Mouse (Mus musculus) stomach, postnatal 0 days (tissue): Measurements from ENCODE around the gene Mrgprg. TPM values are rescaled to one million over a fixed set of nuclear protein-coding genes. Genes with fewer than 3 reads are reported as not detected.

Experiments used
- ATAC-seq: fragments of 200-750 bp; cut with Nextera tagmentation; 2 replicates; pipeline ENCODE4 v1.8.0; 2017; ENCODE audit not compliant: low FRiP score, low TSS enrichment
- DNase-seq: peaks from one replicate; pipeline ENCODE4 v3.0.0-alpha.2; 2016; ENCODE audit warnings: low spot score
- H3K27ac ChIP-seq: fragments of 300-500 bp; sonication (generic); replicated peaks from 2 replicates; pipeline ENCODE4 v1.5.1; 2014; ENCODE audit warnings: mild to moderate bottlenecking, control low read depth
- H3K27me3 ChIP-seq: fragments of 300-500 bp; sonication (generic); 2 replicates; pipeline ENCODE4 v1.6.1; 2014; ENCODE audit warnings: low read length; ENCODE audit not compliant: control insufficient read depth, insufficient read depth
- H3K36me3 ChIP-seq: fragments of 300-500 bp; sonication (generic); 2 replicates; pipeline ENCODE4 v1.6.1; 2014; ENCODE audit warnings: low read length, mixed read lengths; ENCODE audit not compliant: control insufficient read depth, insufficient read depth
- H3K4me1 ChIP-seq: fragments of 300-500 bp; sonication (generic); replicated peaks from 2 replicates; pipeline ENCODE4 v1.6.1; 2014; ENCODE audit warnings: antibody characterized with exemption; ENCODE audit not compliant: control insufficient read depth, insufficient read depth
- H3K4me2 ChIP-seq: fragments of 300-500 bp; sonication (generic); replicated peaks from 2 replicates; pipeline ENCODE4 v1.6.1; 2014; ENCODE audit warnings: low read depth, mild to moderate bottlenecking, control low read depth, moderate library complexity
- H3K4me3 ChIP-seq: fragments of 300-500 bp; sonication (generic); 2 replicates; pipeline ENCODE4 v1.5.1; 2014; ENCODE audit warnings: low read depth, low read length, control low read depth
- H3K9ac ChIP-seq: fragments of 300-500 bp; sonication (generic); 2 replicates; pipeline ENCODE4 v1.6.1; 2014; ENCODE audit warnings: mild to moderate bottlenecking, low read length, control low read depth, mixed read lengths
- H3K9me3 ChIP-seq: fragments of 300-500 bp; sonication (generic); 2 replicates; pipeline ENCODE4 v1.6.1; 2016; ENCODE audit warnings: low read length; ENCODE audit not compliant: control insufficient read depth
- CTCF ChIP-seq: IDR thresholded peaks from 2 replicates; pipeline ENCODE4 v1.5.1; 2016; ENCODE audit warnings: antibody characterized with exemption, low read depth, mild to moderate bottlenecking, moderate library complexity
- EP300 ChIP-seq: optimal IDR thresholded peaks from 2 replicates; pipeline ENCODE3; 2016; ENCODE audit warnings: antibody characterized with exemption
- WGBS: fragments of 180-500 bp; shearing (Covaris S2); extraction: QIAGEN DNeasy Blood & Tissue Kit; methylation state at CpG from one replicate; pipeline ENCODE4 v1.1.7; 2014; 5-methylcytosine and 5-hydroxymethylcytosine counted together
- microRNA-seq: library from miRNA; unstranded; fragments of <30 nt; microRNA quantifications from one replicate; pipeline ENCODE4, GENCODE M21; 2016
- polyA plus RNA-seq: library from polyadenylated mRNA; unstranded; fragments of >200 nt; fragmentation: Nextera tagmentation; extraction: Ambion mirVana; gene quantifications from 2 replicates; pipeline ENCODE4 v1.2.1, GENCODE M21; 2015

Mrgprg gene
- polyA plus RNA-seq, 1 experiment from 2014 or later, result not detected

DNA sequence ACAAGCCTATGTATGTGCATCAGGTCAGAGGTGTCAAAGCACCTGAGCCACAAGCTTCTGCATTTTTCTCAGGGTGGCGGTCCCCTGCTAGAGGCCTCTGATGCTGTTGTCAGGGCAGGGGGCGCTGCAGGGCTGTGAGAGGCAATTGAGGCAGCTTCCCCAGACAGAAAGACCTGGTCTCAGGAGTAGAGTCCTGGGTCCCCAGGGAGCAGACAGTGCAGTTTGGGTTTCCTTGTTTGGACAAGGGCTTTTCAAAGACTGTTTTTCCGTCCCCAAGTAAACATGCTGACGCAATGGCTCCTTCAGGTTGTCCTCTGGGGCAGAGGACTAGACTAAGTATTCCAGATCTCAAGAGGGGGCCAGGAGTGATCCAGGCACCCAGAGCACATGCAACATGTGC lies 40.4 kb downstream of the Mrgprg start:
- 73% methylated on average over 4 of the region's 4 CpGs for WGBS
- DNase-seq (peak; percentile 55), ATAC-seq (no peak)
- H3K36me3 ChIP-seq, result no peaks in the 10 kb centered on the region; the same call in 1 of the 2 replicates
- 0 out of 2 replicates have a peak, but pooled peaks cover 2% of the 10 kb centered on the region for H3K4me1 ChIP-seq
- TF ChIP-seq EP300, result no peak
- TF ChIP-seq CTCF, result peak; percentile 55
- H3K4me2 ChIP-seq, result no peak overlapping the region
- no peak overlapping the region; the same call in 1 of the 2 replicates for H3K27ac ChIP-seq
- H3K9ac ChIP-seq, result no peak overlapping the region
- no peaks in the 10 kb centered on the region for H3K27me3 ChIP-seq
- no peak overlapping the region for H3K4me3 ChIP-seq
- no peaks in the 10 kb centered on the region for H3K9me3 ChIP-seq

DNA sequence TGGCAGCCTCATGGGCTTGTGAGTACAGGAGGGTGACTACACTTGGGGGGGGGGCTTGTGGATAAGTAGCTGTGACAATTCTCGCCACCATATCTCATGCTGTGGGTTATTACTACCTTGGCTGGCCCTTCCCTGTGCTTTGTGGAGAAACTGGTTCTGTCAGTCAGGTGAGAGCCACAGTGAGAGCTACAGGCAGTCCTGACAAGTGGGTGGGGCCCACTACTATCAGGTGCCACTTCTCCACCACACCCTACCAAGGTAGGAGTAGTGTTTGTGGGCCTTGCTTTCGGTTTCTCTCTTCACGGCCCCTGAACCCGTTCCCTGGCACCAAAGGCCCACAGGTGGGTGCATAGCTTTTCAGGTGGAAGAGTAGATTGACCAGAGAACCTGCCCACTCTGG lies 43.0 kb downstream of the Mrgprg start:
- peak overlapping the region; percentile 22; the same call in 1 of the 2 replicates for H3K4me3 ChIP-seq
- TF ChIP-seq CTCF, result no peak
- no peak for TF ChIP-seq EP300
- 66% methylated on average over 4 of the region's 4 CpGs for WGBS
- ATAC-seq (peak; percentile 96), DNase-seq (peak; percentile 88)
- peak overlapping the region; percentile 45 for H3K4me2 ChIP-seq
- no peaks in the 10 kb centered on the region for H3K27me3 ChIP-seq
- peak overlapping the region; percentile 94 for H3K27ac ChIP-seq
- no peaks in the 10 kb centered on the region for H3K4me1 ChIP-seq
- no peaks in the 10 kb centered on the region for H3K9me3 ChIP-seq
- H3K36me3 ChIP-seq, result no peaks in the 10 kb centered on the region; the same call in none of the 2 replicates
- H3K9ac ChIP-seq, result peak overlapping the region; percentile 45

DNA sequence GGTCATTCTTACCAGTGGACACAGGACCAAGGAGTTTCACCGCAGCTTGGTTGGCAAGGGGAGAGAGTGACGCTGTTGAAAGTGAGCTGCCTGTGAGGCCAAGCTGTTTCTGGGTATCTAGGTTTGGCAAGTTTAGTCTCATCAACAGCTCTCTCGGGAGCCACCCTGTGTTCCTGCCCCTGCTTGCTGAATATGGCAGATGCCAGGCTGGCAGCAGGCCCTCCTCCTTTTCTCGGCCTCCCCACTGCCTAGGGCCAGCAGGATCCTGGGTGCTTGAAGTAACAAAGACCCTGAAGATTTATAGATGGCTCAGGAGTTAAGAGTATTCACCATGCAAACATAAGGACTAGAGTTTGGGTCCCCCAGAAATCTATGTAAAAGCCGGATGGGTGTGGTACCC lies 44.1 kb downstream of the Mrgprg start:
- Histone ChIP-seq H3K36me3 (no peaks in the 10 kb centered on the region; the same call in none of the 2 replicates), H3K4me1 (no peaks in the 10 kb centered on the region), H3K4me2 (no peak overlapping the region), H3K27me3 (no peaks in the 10 kb centered on the region), H3K9ac (no peak overlapping the region), H3K27ac (peak overlapping the region; percentile 94), H3K9me3 (no peaks in the 10 kb centered on the region), H3K4me3 (no peak overlapping the region)
- WGBS, result 66% methylated on average over 5 of the region's 5 CpGs
- DNase-seq (no peak), ATAC-seq (no peak)
- TF ChIP-seq EP300 (no peak), CTCF (no peak)

DNA sequence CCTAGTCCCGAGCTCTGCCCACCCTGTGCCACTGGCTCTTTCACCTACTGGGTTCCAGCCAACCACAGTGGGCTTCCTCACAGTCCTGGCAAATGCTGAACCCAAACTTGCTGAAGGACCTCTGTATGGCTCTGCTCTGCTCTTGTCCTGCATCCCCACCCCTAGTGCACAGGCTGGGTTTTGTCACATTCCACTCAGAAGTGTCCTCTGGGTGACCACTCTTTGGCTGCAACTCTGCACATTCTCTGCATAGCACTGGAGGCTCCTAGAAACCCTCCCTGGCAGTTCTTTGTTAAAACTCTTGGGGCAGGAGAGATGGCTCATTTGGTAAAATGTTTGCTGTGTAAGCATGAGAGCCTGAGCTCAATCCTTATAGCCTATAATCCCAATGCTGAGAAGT lies 49.0 kb downstream of the Mrgprg start:
- TF ChIP-seq CTCF (no peak), EP300 (no peak)
- H3K27ac ChIP-seq, result no peak overlapping the region
- H3K27me3 ChIP-seq, result no peaks in the 10 kb centered on the region
- no peak overlapping the region for H3K4me3 ChIP-seq
- H3K4me2 ChIP-seq, result no peak overlapping the region
- no peak for DNase-seq
- ATAC-seq, result peak; percentile 27
- 85% methylated on average over 1 of the region's 1 CpGs for WGBS
- no peaks in the 10 kb centered on the region for H3K9me3 ChIP-seq
- H3K4me1 ChIP-seq, result no peaks in the 10 kb centered on the region
- peaks cover 7% of the 10 kb centered on the region for H3K36me3 ChIP-seq
- no peak overlapping the region for H3K9ac ChIP-seq

Small RNA genes within 50 kb of the gene (microRNA-seq; reads per million reads assigned to microRNA genes)
- gene Gm22064, result not detected

Other genes with a start within 250 kb of the Mrgprg start
- gene Nap1l4, start 217.9 kb downstream of the Mrgprg start, polyA plus RNA-seq, result 98.5 and 99.4 TPM in 2 replicates
- 45.5 and 53.7 TPM in 2 replicates for gene Cars, start 166.9 kb downstream of the Mrgprg start, polyA plus RNA-seq
- gene Tnfrsf26, start 138.3 kb downstream of the Mrgprg start, polyA plus RNA-seq, result 0.13 and 0.17 TPM in 2 replicates
- gene Tnfrsf22, start 117.3 kb downstream of the Mrgprg start, polyA plus RNA-seq, result 3.9 and 4.7 TPM in 2 replicates
- 2.9 and 4.0 TPM in 2 replicates for gene Tnfrsf23, start 81.1 kb downstream of the Mrgprg start, polyA plus RNA-seq
- gene Osbpl5, start 10.0 kb downstream of the Mrgprg start, polyA plus RNA-seq, result 29.9 and 32.0 TPM in 2 replicates
- gene Mrgpre, start 17.5 kb upstream of the Mrgprg start, polyA plus RNA-seq, result 0.55 and 0.63 TPM in 2 replicates
- gene Nadsyn1, start 55.9 kb upstream of the Mrgprg start, polyA plus RNA-seq, result 8.5 and 9.2 TPM in 2 replicates
- gene Dhcr7, start 56.2 kb upstream of the Mrgprg start, polyA plus RNA-seq, result 23.9 and 27.1 TPM in 2 replicates
- gene Gm498, start 99.8 kb upstream of the Mrgprg start, polyA plus RNA-seq, result 0.07 TPM in 1 of 2 replicates, not detected in the other
- 0.68 and 0.69 TPM in 2 replicates for gene Shank2, start 234.9 kb upstream of the Mrgprg start, polyA plus RNA-seq